ENCODE assay signal across 28 mouse cellular contexts in the genomic region with DNA sequence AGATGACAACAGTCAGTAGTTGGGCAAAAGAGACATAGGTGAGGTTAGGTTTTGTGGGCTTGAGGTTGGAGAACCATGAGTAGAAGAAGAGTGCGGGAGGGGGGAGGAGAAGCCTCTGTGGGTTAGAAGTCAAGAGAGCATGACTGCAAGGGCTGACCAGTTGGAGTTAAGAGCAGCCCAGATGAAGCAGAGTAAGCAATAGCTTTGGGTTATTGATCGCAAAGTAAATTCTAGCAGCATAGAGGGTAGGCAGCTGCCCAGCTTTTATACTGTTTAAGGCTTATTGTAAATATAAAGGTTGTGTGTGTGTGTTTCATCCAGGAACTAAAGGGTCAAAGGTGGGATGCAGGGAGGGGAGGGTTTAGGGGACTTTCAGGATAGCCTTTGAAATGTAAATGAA. TPM values are rescaled to one million over a fixed set of nuclear protein-coding genes. Genes with fewer than 3 reads are reported as not detected.
A peak's percentile ranks its signal among the peaks of the same experiment; 100 is the strongest.
DNase-seq lines count a peak whose midpoint lies in the region; ATAC-seq and TF ChIP-seq lines count a peak whose summit lies in the region.
"Had no signal": no experiment of that assay in that cellular context is flagged by ENCODE, and none has a peak within 500 bp of the region (broad histone marks: within the 10 kb centered on the region; RNA-seq: fewer than 3 reads in every experiment).

No protein-coding gene starts in this region.

- intact Hi-C loops in gastrocnemius, postnatal 36 days (cut with DNase I): no loop called here

- H3K9ac ChIP-seq in liver, adult 2 months (ENCODE audit: low read depth, low read length): no peak overlapping the region
- no peak overlapping the region for H3K9ac ChIP-seq in liver, embryonic 11.5 days (ENCODE audit: low read depth, low read length)
- H3K9ac ChIP-seq in liver, embryonic 14.5 days (replicated peaks): no peak overlapping the region
- no peak overlapping the region; the same call in 1 of the 2 replicates for H3K9ac ChIP-seq in liver, postnatal 0 days (replicated peaks)
- H3K9ac ChIP-seq in forebrain, embryonic 16.5 days (replicated peaks; ENCODE audit: low read depth, low read length): no peak overlapping the region
- H3K9ac ChIP-seq: embryonic facial prominence, embryonic 13.5 days; forebrain, embryonic 13.5 days; heart, embryonic 12.5 days; heart, embryonic 15.5 days; hindbrain, embryonic 13.5 days had no signal

- DNase-seq in liver, adult 2 months (ENCODE audit: extremely low read depth, low read depth, low spot score): peak; percentile 69
- no peak for DNase-seq in liver, embryonic 11.5 days (ENCODE audit: low spot score)
- DNase-seq in adipocyte (ENCODE audit: low spot score): peak; percentile 31
- no peak for DNase-seq in liver, embryonic 14.5 days (ENCODE audit: low read depth in 3 of 3, low spot score in 3 of 3)
- DNase-seq in liver, postnatal 0 days: no peak
- DNase-seq in left cerebral cortex, adult 9 months (ENCODE audit: low spot score in 2 of 2): no peak
- no peak for DNase-seq in gastrocnemius, postnatal 36 days
- DNase-seq: adrenal gland, postnatal 10 days; adrenal gland, postnatal 36 days; cerebellum, adult 18-20 months; cerebellum, adult 9-10 months; cerebellum, postnatal 36 days; embryo, embryonic 11 days; gastrocnemius, postnatal 25 days; heart, postnatal 10 days; heart, postnatal 36 days had no signal

- H3K36me3 ChIP-seq in liver, adult 2 months (ENCODE audit: control insufficient read depth, insufficient read depth, low read length): 0 out of 2 replicates have a peak, but pooled peaks cover 2% of the 10 kb centered on the region
- no peaks in the 10 kb centered on the region; the same call in 1 of the 2 replicates for H3K36me3 ChIP-seq in liver, embryonic 11.5 days (ENCODE audit: control insufficient read depth, insufficient read depth, low read length)
- H3K36me3 ChIP-seq in liver, embryonic 14.5 days (replicated peaks; ENCODE audit: control insufficient read depth, insufficient read depth, low read depth): peaks cover under 1% of the 10 kb centered on the region
- H3K36me3 ChIP-seq in liver, postnatal 0 days (replicated peaks; ENCODE audit: insufficient read depth, low read length): no peaks in the 10 kb centered on the region
- no peaks in the 10 kb centered on the region for H3K36me3 ChIP-seq in forebrain, embryonic 16.5 days (ENCODE audit: control insufficient read depth, insufficient read depth)

- no peak overlapping the region for H3K4me2 ChIP-seq in liver, embryonic 11.5 days
- no peak overlapping the region for H3K4me2 ChIP-seq in liver, embryonic 14.5 days (ENCODE audit: low read depth)
- H3K4me2 ChIP-seq in liver, postnatal 0 days (ENCODE audit: low read depth, low read length): no peak overlapping the region
- H3K4me2 ChIP-seq in forebrain, embryonic 16.5 days (ENCODE audit: low read length): no peak overlapping the region
- H3K4me2 ChIP-seq: embryonic facial prominence, embryonic 13.5 days; forebrain, embryonic 13.5 days; heart, embryonic 12.5 days; heart, embryonic 15.5 days; hindbrain, embryonic 13.5 days had no signal

- peaks cover 4% of the 10 kb centered on the region; the same call in 1 of the 2 replicates for H3K4me1 ChIP-seq in liver, adult 2 months (ENCODE audit: control insufficient read depth, insufficient read depth, low read length)
- H3K4me1 ChIP-seq in liver, embryonic 11.5 days (replicated peaks; ENCODE audit: control insufficient read depth, insufficient read depth, low read length): no peaks in the 10 kb centered on the region
- H3K4me1 ChIP-seq in liver, embryonic 14.5 days (replicated peaks; ENCODE audit: control insufficient read depth in 2 of 2, insufficient read depth in 2 of 2, low read length in 1 of 2): peaks cover 0 to 6% of the 10 kb centered on the region in 2 experiments; a peak in 1 of 4 replicates
- peaks cover 9% of the 10 kb centered on the region for H3K4me1 ChIP-seq in liver, postnatal 0 days (ENCODE audit: insufficient read depth)
- no peaks in the 10 kb centered on the region for H3K4me1 ChIP-seq in forebrain, embryonic 16.5 days (replicated peaks; ENCODE audit: control insufficient read depth, insufficient read depth, low read length)
- H3K4me1 ChIP-seq: embryonic facial prominence, embryonic 13.5 days; forebrain, embryonic 13.5 days; heart, embryonic 12.5 days; heart, embryonic 15.5 days; hindbrain, embryonic 13.5 days had no signal

- H3K9me3 ChIP-seq in liver, embryonic 11.5 days (ENCODE audit: control insufficient read depth, low read length): no peaks in the 10 kb centered on the region
- no peaks in the 10 kb centered on the region for H3K9me3 ChIP-seq in liver, embryonic 14.5 days (ENCODE audit: control insufficient read depth, low read length)
- H3K9me3 ChIP-seq in liver, postnatal 0 days (ENCODE audit: low read length): no peaks in the 10 kb centered on the region
- no peaks in the 10 kb centered on the region for H3K9me3 ChIP-seq in forebrain, embryonic 16.5 days (ENCODE audit: control insufficient read depth, low read length)
- H3K9me3 ChIP-seq: embryonic facial prominence, embryonic 10.5 days; embryonic facial prominence, embryonic 13.5 days; forebrain, embryonic 13.5 days; heart, embryonic 12.5 days; heart, embryonic 15.5 days; hindbrain, embryonic 10.5 days; hindbrain, embryonic 13.5 days had no signal

- TF ChIP-seq POLR2A in liver, adult 2 months (IDR thresholded peaks at IDR 0.05; ENCODE audit: extremely low read depth, insufficient read depth, low read length): no peak

- H3K27ac ChIP-seq in liver, adult 2 months (replicated peaks; ENCODE audit: insufficient read depth, low read depth, low read length): no peak overlapping the region
- no peak overlapping the region for H3K27ac ChIP-seq in liver, embryonic 11.5 days (ENCODE audit: low read depth, low read length)
- no peak overlapping the region for H3K27ac ChIP-seq in liver, embryonic 14.5 days
- H3K27ac ChIP-seq in liver, postnatal 0 days (ENCODE audit: low read depth): peak overlapping the region; percentile 70
- H3K27ac ChIP-seq in forebrain, embryonic 16.5 days (ENCODE audit: low read length): no peak overlapping the region
- H3K27ac ChIP-seq: embryonic facial prominence, embryonic 10.5 days; embryonic facial prominence, embryonic 13.5 days; forebrain, embryonic 13.5 days; heart, embryonic 15.5 days; hindbrain, embryonic 10.5 days; hindbrain, embryonic 13.5 days had no signal

- TF ChIP-seq CTCF in liver, adult 2 months (IDR thresholded peaks at IDR 0.05; ENCODE audit: low read depth, low read length): no peak
- no peak for TF ChIP-seq CTCF in liver, embryonic 14.5 days (IDR thresholded peaks at IDR 0.05; ENCODE audit: low read depth)
- TF ChIP-seq CTCF in liver, postnatal 0 days (IDR thresholded peaks at IDR 0.05; ENCODE audit: low read depth): no peak

- TF ChIP-seq EP300 in liver, embryonic 14.5 days (IDR thresholded peaks at IDR 0.05; ENCODE audit: low read depth): no peak
- no peak for TF ChIP-seq EP300 in liver, postnatal 0 days (IDR thresholded peaks at IDR 0.05; ENCODE audit: low read depth)

- ATAC-seq in liver, embryonic 11.5 days (replicated peaks; ENCODE audit: low FRiP score): no peak
- peak; percentile 45; the same call in 1 of the 2 replicates for ATAC-seq in liver, embryonic 14.5 days (ENCODE audit: insufficient read depth)
- peak; percentile 75 for ATAC-seq in liver, postnatal 0 days
- ATAC-seq in forebrain, embryonic 16.5 days: no peak
- ATAC-seq: activated CD4-positive, CD25-positive, alpha-beta regulatory T cell, adult 4 months; CD4-positive, CD25-positive, alpha-beta regulatory T cell, adult 4 months; forebrain, embryonic 13.5 days; hindbrain, embryonic 16.5 days had no signal

- WGBS in liver, adult 2 months: 16% methylated on average over 2 of the region's 2 CpGs
- 77% methylated on average over 2 of the region's 2 CpGs for WGBS in liver, embryonic 11.5 days
- WGBS in liver, embryonic 14.5 days (ENCODE audit: insufficient replicate concordance): 72% methylated on average over 2 of the region's 2 CpGs
- 67% methylated on average over 2 of the region's 2 CpGs for WGBS in liver, postnatal 0 days (ENCODE audit: insufficient replicate concordance)
- WGBS in forebrain, embryonic 16.5 days: 100% methylated on average over 2 of the region's 2 CpGs

- no peak overlapping the region for H3K4me3 ChIP-seq in liver, adult 2 months (ENCODE audit: insufficient read depth, low read depth, low read length)
- no peak overlapping the region for H3K4me3 ChIP-seq in liver, embryonic 11.5 days (ENCODE audit: low read depth, low read length)
- no peak overlapping the region for H3K4me3 ChIP-seq in liver, embryonic 14.5 days (ENCODE audit: insufficient read depth in 1 of 2, low read depth in 2 of 2, low read length in 2 of 2)
- H3K4me3 ChIP-seq in liver, postnatal 0 days (ENCODE audit: low read depth, low read length): no peak overlapping the region
- no peak overlapping the region for H3K4me3 ChIP-seq in forebrain, embryonic 16.5 days (replicated peaks; ENCODE audit: low read length)
- H3K4me3 ChIP-seq: embryonic facial prominence, embryonic 10.5 days; embryonic facial prominence, embryonic 13.5 days; erythroblast, embryonic 14.5 days; forebrain, embryonic 13.5 days; heart, embryonic 12.5 days; heart, embryonic 15.5 days; hindbrain, embryonic 10.5 days; hindbrain, embryonic 13.5 days had no signal

- H3K27me3 ChIP-seq in liver, adult 2 months (ENCODE audit: control insufficient read depth, insufficient read depth, low read length): no peaks in the 10 kb centered on the region
- no peaks in the 10 kb centered on the region for H3K27me3 ChIP-seq in liver, embryonic 11.5 days (replicated peaks; ENCODE audit: control insufficient read depth, insufficient read depth, low read length)
- H3K27me3 ChIP-seq in liver, embryonic 14.5 days (ENCODE audit: control insufficient read depth, insufficient read depth, low read length): no peaks in the 10 kb centered on the region
- H3K27me3 ChIP-seq in liver, postnatal 0 days (ENCODE audit: insufficient read depth, low read length): no peaks in the 10 kb centered on the region
- H3K27me3 ChIP-seq in forebrain, embryonic 16.5 days (replicated peaks; ENCODE audit: control insufficient read depth, insufficient read depth, low read length): no peaks in the 10 kb centered on the region
- H3K27me3 ChIP-seq: embryonic facial prominence, embryonic 13.5 days; forebrain, embryonic 13.5 days; heart, embryonic 12.5 days; heart, embryonic 15.5 days; hindbrain, embryonic 13.5 days had no signal

- H3K79me2 ChIP-seq in liver, adult 2 months (ENCODE audit: control insufficient read depth, insufficient read depth, low read length): no peaks in the 10 kb centered on the region

RNA-seq across cellular contexts. Expression of a gene that starts 10.7 kb away (rescaled TPM):
- total RNA-seq in liver, adult 2 months (2014; rRNA removed): 566 and 594 TPM in 2 replicates
- polyA plus RNA-seq in liver, adult 2 months (2012; rRNA removed): 465 and 525 TPM in 2 replicates
- 59.7 and 65.4 TPM in 2 replicates for polyA plus RNA-seq in liver, embryonic 11.5 days (2014; fragmentation: Nextera tagmentation; extraction: Ambion mirVana)
- 29.2 and 30.1 TPM in 2 replicates for polyA plus RNA-seq in liver, embryonic 14.5 days (2012; rRNA removed)
- polyA plus RNA-seq in liver, embryonic 14.5 days (2014; fragmentation: Nextera tagmentation; extraction: Ambion mirVana): 46.2 and 48.3 TPM in 2 replicates
- 36.3 and 40.3 TPM in 2 replicates for polyA plus RNA-seq in liver, postnatal 0 days (2015; fragmentation: Nextera tagmentation; extraction: Ambion mirVana)
- total RNA-seq in gastrocnemius, postnatal 36 days (2021): 10 to 100 TPM in 1 of 2 experiments, 1 to 10 TPM in 1; 7.4 to 11.1 TPM
- 76.9 and 83.7 TPM in 2 replicates for polyA plus RNA-seq in forebrain, embryonic 16.5 days (2015; fragmentation: Nextera tagmentation; extraction: Ambion mirVana)

Comparison
In these comparisons a context has a peak if more than half of its experiments do, and no peak if none do; other contexts are left out.
1. DNase-seq: peak in liver, adult 2 months (single experiment) and adipocyte (single experiment); none in liver, embryonic 11.5 days (single experiment), liver, embryonic 14.5 days (0 of 3), liver, postnatal 0 days (single experiment), left cerebral cortex, adult 9 months (0 of 2) and gastrocnemius, postnatal 36 days (0 of 2).
2. ATAC-seq: peak in liver, embryonic 14.5 days (single experiment) and liver, postnatal 0 days (single experiment); none in liver, embryonic 11.5 days (single experiment) and forebrain, embryonic 16.5 days (single experiment).